Mouse (Mus musculus) left cerebral cortex, adult 11 months (tissue): ENCODE data around the gene 9230112D13Rik.
A peak's percentile ranks its signal among the peaks of the same experiment; 100 is the strongest.

ENCODE experiments used
- DNase-seq: peaks from one replicate; pipeline ENCODE4 v3.0.0; 2022; ENCODE audit warnings: low spot score

Gene 9230112D13Rik

GRCm38 (mm10) chr14:34540685-34541162 lies 18.1 kb upstream of the 9230112D13Rik start:
- DNase-seq = no peak

- no peak for DNase-seq
These were observed 13.3 kb upstream of the 9230112D13Rik start for GRCm38 (mm10) chr14:34535883-34536282.

- no peak for DNase-seq
These were observed 10.9 kb upstream of the 9230112D13Rik start for GRCm38 (mm10) chr14:34533537-34533936.

- DNase-seq = no peak
These were observed 9.9 kb upstream of the 9230112D13Rik start for GRCm38 (mm10) chr14:34532536-34532935.

- no peak for DNase-seq
These were observed 6.2 kb upstream of the 9230112D13Rik start for GRCm38 (mm10) chr14:34528804-34529203.

- no peak for DNase-seq
These were observed 4.5 kb downstream of the 9230112D13Rik start for GRCm38 (mm10) chr14:34517959-34518544.

GRCm38 (mm10) chr14:34516960-34517577 lies 5.5 kb downstream of the 9230112D13Rik start:
- no peak for DNase-seq

GRCm38 (mm10) chr14:34515860-34516259 lies 6.7 kb downstream of the 9230112D13Rik start:
- DNase-seq = no peak

- DNase-seq = no peak
These were observed 8.5 kb downstream of the 9230112D13Rik start for GRCm38 (mm10) chr14:34514120-34514519.

- DNase-seq = no peak
These were observed 10.0 kb downstream of the 9230112D13Rik start for GRCm38 (mm10) chr14:34512602-34513001.

GRCm38 (mm10) chr14:34511901-34512300 lies 10.7 kb downstream of the 9230112D13Rik start:
- no peak for DNase-seq

GRCm38 (mm10) chr14:34508842-34509439 lies 13.7 kb downstream of the 9230112D13Rik start:
- no peak for DNase-seq

GRCm38 (mm10) chr14:34508187-34508840 lies 14.3 kb downstream of the 9230112D13Rik start:
- no peak for DNase-seq

- DNase-seq = no peak
These were observed 17.3 kb downstream of the 9230112D13Rik start for GRCm38 (mm10) chr14:34505309-34505708.

GRCm38 (mm10) chr14:34504377-34504776 lies 18.2 kb downstream of the 9230112D13Rik start:
- DNase-seq = no peak

- DNase-seq = no peak
These were observed 18.8 kb downstream of the 9230112D13Rik start for GRCm38 (mm10) chr14:34503759-34504158.

GRCm38 (mm10) chr14:34503325-34503647 lies 19.3 kb downstream of the 9230112D13Rik start, which contains the start of gene Bmpr1a:
TSS of gene Bmpr1a (minus strand) at chr14:34503341.
- DNase-seq = no peak

- DNase-seq = peak; percentile 78
These were observed 19.9 kb downstream of the 9230112D13Rik start for GRCm38 (mm10) chr14:34502475-34503324.

GRCm38 (mm10) chr14:34501804-34502474 lies 20.7 kb downstream of the 9230112D13Rik start:
- DNase-seq = peak; percentile 30

GRCm38 (mm10) chr14:34501447-34501803 lies 21.2 kb downstream of the 9230112D13Rik start:
- DNase-seq = no peak

- DNase-seq = no peak
These were observed 22.3 kb downstream of the 9230112D13Rik start for GRCm38 (mm10) chr14:34500309-34500708.
